Mouse (Mus musculus): ENCODE results near the gene Il2ra.
A peak's percentile ranks its signal among the peaks of the same experiment; 100 is the strongest.
"Not testable (repeated sequence)": the region's sequence is repeated elsewhere in the genome, so short reads cannot be mapped to it uniquely, and the experiment has no call there.

Gene Il2ra

GRCm38 (mm10) chr2:11642451-11642941, at the start of gene Il2ra:
Gene Il2ra (plus strand): TSS chr2:11642807.
- DNase-seq = no peak

- no peak for DNase-seq
Measured at GRCm38 (mm10) chr2:11596690-11597089, 45.9 kb upstream of the Il2ra start.

- no peak for DNase-seq
Measured at GRCm38 (mm10) chr2:11597906-11598305, 44.7 kb upstream of the Il2ra start.

- no peak for DNase-seq
Measured at GRCm38 (mm10) chr2:11601795-11602194, 40.8 kb upstream of the Il2ra start.

- DNase-seq = peak; percentile 95
Measured at GRCm38 (mm10) chr2:11602506-11603489, 39.8 kb upstream of the Il2ra start.

GRCm38 (mm10) chr2:11604053-11604452, 38.6 kb upstream of the Il2ra start, which contains the start of gene Rbm17:
Gene Rbm17 (minus strand): TSS chr2:11604153.
- DNase-seq = no peak

GRCm38 (mm10) chr2:11604911-11605310, 37.7 kb upstream of the Il2ra start:
- no peak for DNase-seq

GRCm38 (mm10) chr2:11606718-11607117, 35.9 kb upstream of the Il2ra start:
- DNase-seq = not testable (repeated sequence)

GRCm38 (mm10) chr2:11612939-11613338, 29.7 kb upstream of the Il2ra start:
- DNase-seq = not testable (repeated sequence)

GRCm38 (mm10) chr2:11616846-11617245, 25.8 kb upstream of the Il2ra start:
- DNase-seq = no peak

GRCm38 (mm10) chr2:11619598-11619997, 23.0 kb upstream of the Il2ra start:
- no peak for DNase-seq

GRCm38 (mm10) chr2:11623173-11623572, 19.4 kb upstream of the Il2ra start:
- no peak for DNase-seq

- DNase-seq = no peak
Measured at GRCm38 (mm10) chr2:11623726-11624125, 18.9 kb upstream of the Il2ra start.

- DNase-seq = no peak
Measured at GRCm38 (mm10) chr2:11625890-11626289, 16.7 kb upstream of the Il2ra start, which contains the start of gene Gm17490. Gene Gm17490 (minus strand): TSS chr2:11626264.

- no peak for DNase-seq
Measured at GRCm38 (mm10) chr2:11635035-11635434, 7.6 kb upstream of the Il2ra start.

- DNase-seq = no peak
Measured at GRCm38 (mm10) chr2:11635471-11636137, 7.0 kb upstream of the Il2ra start.

GRCm38 (mm10) chr2:11636138-11636480, 6.5 kb upstream of the Il2ra start:
- DNase-seq = no peak

- DNase-seq = no peak
Measured at GRCm38 (mm10) chr2:11637115-11637514, 5.5 kb upstream of the Il2ra start.

- no peak for DNase-seq
Measured at GRCm38 (mm10) chr2:11644057-11644456, 1.4 kb downstream of the Il2ra start.

- DNase-seq = no peak
Measured at GRCm38 (mm10) chr2:11645297-11645696, 2.7 kb downstream of the Il2ra start.

- DNase-seq = no peak
Measured at GRCm38 (mm10) chr2:11651476-11651875, 8.9 kb downstream of the Il2ra start.

- no peak for DNase-seq
Measured at GRCm38 (mm10) chr2:11652196-11652595, 9.6 kb downstream of the Il2ra start.

- no peak for DNase-seq
Measured at GRCm38 (mm10) chr2:11652780-11653179, 10.2 kb downstream of the Il2ra start.

- no peak for DNase-seq
Measured at GRCm38 (mm10) chr2:11653330-11653729, 10.7 kb downstream of the Il2ra start.
